Mouse (Mus musculus) midbrain, embryonic 14.5 days (tissue): ENCODE measurements at regions not wholly inside any gene's neighbourhood (a gene's known extent, or its start where the extent isn't known, plus 50 kb on each side); places are given as distances from the start of the nearest gene placed in this dataset.
"Not testable (repeated sequence)": the region's sequence is repeated elsewhere in the genome, so short reads cannot be mapped to it uniquely, and the experiment has no call there.

Experiments used
- ATAC-seq: fragments of 200-750 bp; cut with Nextera tagmentation; 2 replicates; pipeline ENCODE4 v1.8.0; 2017; ENCODE audit warnings: moderate number of reproducible peaks, moderate library complexity; ENCODE audit not compliant: low FRiP score, low TSS enrichment
- DNase-seq: peaks from one replicate; pipeline ENCODE4 v3.0.0-alpha.2; 2015
- H3K27ac ChIP-seq: fragments of 300-500 bp; sonication (generic); replicated peaks from 2 replicates; pipeline ENCODE4 v1.5.1; 2014; ENCODE audit warnings: mild to moderate bottlenecking, low read depth, low read length, moderate library complexity
- H3K27me3 ChIP-seq: fragments of 300-500 bp; sonication (generic); 2 replicates; pipeline ENCODE4 v1.6.1; 2014; ENCODE audit warnings: low read length, control low read depth, mixed read lengths; ENCODE audit not compliant: control insufficient read depth, insufficient read depth
- H3K36me3 ChIP-seq: fragments of 300-500 bp; sonication (generic); 2 replicates; pipeline ENCODE4 v1.6.1; 2014; ENCODE audit warnings: low read length, control low read depth; ENCODE audit not compliant: control insufficient read depth, insufficient read depth
- H3K4me1 ChIP-seq: fragments of 300-500 bp; sonication (generic); 2 replicates; pipeline ENCODE4 v1.6.1; 2014; ENCODE audit warnings: mild to moderate bottlenecking, antibody characterized with exemption, low read length, control low read depth; ENCODE audit not compliant: control insufficient read depth, insufficient read depth
- H3K4me2 ChIP-seq: fragments of 300-500 bp; sonication (generic); 2 replicates; pipeline ENCODE4 v1.6.1; 2014; ENCODE audit warnings: mild to moderate bottlenecking, low read length, moderate library complexity
- H3K4me3 ChIP-seq: fragments of 300-500 bp; sonication (generic); replicated peaks from 2 replicates; pipeline ENCODE4 v1.5.1; 2014; ENCODE audit warnings: low read depth, low read length
- H3K9ac ChIP-seq: fragments of 300-500 bp; sonication (generic); replicated peaks from 2 replicates; pipeline ENCODE4 v1.6.1; 2014; ENCODE audit warnings: mild to moderate bottlenecking, low read length, moderate library complexity
- H3K9me3 ChIP-seq: fragments of 300-500 bp; sonication (generic); 2 replicates; pipeline ENCODE4 v1.6.1; 2016; ENCODE audit warnings: low read length, control low read depth, mixed read lengths; ENCODE audit not compliant: control insufficient read depth
- WGBS: fragments of 180-500 bp; shearing (Covaris S2); extraction: QIAGEN DNeasy Blood & Tissue Kit; methylation state at CpG from one replicate; pipeline ENCODE4 v1.1.7; 2014; 5-methylcytosine and 5-hydroxymethylcytosine counted together

GRCm38 (mm10) chr3:3302657-3303056 is 2447.9 kb upstream of the Gm8797 start:
- not testable (repeated sequence) for H3K27me3 ChIP-seq, H3K27ac ChIP-seq, ATAC-seq, H3K4me2 ChIP-seq, H3K9ac ChIP-seq, H3K4me3 ChIP-seq, H3K36me3 ChIP-seq, H3K4me1 ChIP-seq, H3K9me3 ChIP-seq
- peak; percentile 1 for DNase-seq
- 32% methylated on average over 6 of the region's 6 CpGs for WGBS

GRCm38 (mm10) chr3:3308461-3308860 is 2442.1 kb upstream of the Gm8797 start:
- no peaks in the 10 kb centered on the region for H3K4me1 ChIP-seq
- ATAC-seq (peak; percentile 29; the same call in 1 of the 2 replicates), DNase-seq (no peak)
- H3K4me2 ChIP-seq: peak overlapping the region; percentile 40
- H3K27me3 ChIP-seq: no peaks in the 10 kb centered on the region
- WGBS: 67% methylated on average over 14 of the region's 14 CpGs
- H3K27ac ChIP-seq: no peak overlapping the region
- H3K9me3 ChIP-seq: no peaks in the 10 kb centered on the region
- no peaks in the 10 kb centered on the region for H3K36me3 ChIP-seq
- H3K4me3 ChIP-seq: peak overlapping the region; percentile 18
- no peak overlapping the region for H3K9ac ChIP-seq

- Histone ChIP-seq H3K9ac (no peak overlapping the region), H3K27ac (no peak overlapping the region), H3K36me3 (no peaks in the 10 kb centered on the region), H3K9me3 (no peaks in the 10 kb centered on the region), H3K4me1 (no peaks in the 10 kb centered on the region), H3K4me2 (peak overlapping the region; percentile 40), H3K4me3 (peak overlapping the region; percentile 18), H3K27me3 (no peaks in the 10 kb centered on the region)
- ATAC-seq (peak; percentile 43), DNase-seq (no peak)
- WGBS: 58% methylated on average over 18 of the region's 18 CpGs
These were observed 2441.6 kb upstream of the Gm8797 start for GRCm38 (mm10) chr3:3308996-3309395.

- H3K27ac ChIP-seq: no peak overlapping the region
- no peaks in the 10 kb centered on the region for H3K27me3 ChIP-seq
- H3K4me1 ChIP-seq: no peaks in the 10 kb centered on the region
- H3K4me3 ChIP-seq: no peak overlapping the region
- no peak overlapping the region for H3K9ac ChIP-seq
- H3K36me3 ChIP-seq: no peaks in the 10 kb centered on the region
- 39% methylated on average over 1 of the region's 1 CpGs for WGBS
- no peak overlapping the region for H3K4me2 ChIP-seq
- H3K9me3 ChIP-seq: no peaks in the 10 kb centered on the region
- ATAC-seq (no peak), DNase-seq (peak; percentile 17)
These were observed 2439.8 kb upstream of the Gm8797 start for GRCm38 (mm10) chr3:3310811-3311210.

GRCm38 (mm10) chr3:3349634-3350033 is 2401.0 kb upstream of the Gm8797 start:
- ATAC-seq (no peak), DNase-seq (no peak)
- Histone ChIP-seq H3K36me3 (no peaks in the 10 kb centered on the region), H3K9ac (no peak overlapping the region), H3K27ac (no peak overlapping the region), H3K27me3 (no peaks in the 10 kb centered on the region), H3K4me1 (no peaks in the 10 kb centered on the region), H3K4me2 (no peak overlapping the region), H3K4me3 (no peak overlapping the region), H3K9me3 (no peaks in the 10 kb centered on the region)
- 49% methylated on average over 5 of the region's 5 CpGs for WGBS

- H3K9me3 ChIP-seq, DNase-seq, H3K27ac ChIP-seq, H3K9ac ChIP-seq, H3K4me1 ChIP-seq, H3K27me3 ChIP-seq, H3K4me2 ChIP-seq, H3K4me3 ChIP-seq, H3K36me3 ChIP-seq, ATAC-seq: not testable (repeated sequence)
These were observed 2379.7 kb upstream of the Gm8797 start for GRCm38 (mm10) chr3:3370859-3371258.

GRCm38 (mm10) chr3:3388056-3388770 is 2362.4 kb upstream of the Gm8797 start:
- ATAC-seq: peak; percentile 82
- Histone ChIP-seq H3K27ac (no peak overlapping the region), H3K36me3 (no peaks in the 10 kb centered on the region), H3K4me3 (no peak overlapping the region), H3K4me2 (no peak overlapping the region), H3K9ac (no peak overlapping the region), H3K4me1 (no peaks in the 10 kb centered on the region), H3K9me3 (no peaks in the 10 kb centered on the region), H3K27me3 (no peaks in the 10 kb centered on the region)
- DNase-seq: peak; percentile 61
- WGBS: 13% methylated on average over 3 of the region's 3 CpGs
